Mouse (Mus musculus): Measurements from ENCODE around the gene Urb1.
A peak's percentile ranks its signal among the peaks of the same experiment; 100 is the strongest.
"Not testable (repeated sequence)": the region's sequence is repeated elsewhere in the genome, so short reads cannot be mapped to it uniquely, and the experiment has no call there.

The Urb1 gene

DNA sequence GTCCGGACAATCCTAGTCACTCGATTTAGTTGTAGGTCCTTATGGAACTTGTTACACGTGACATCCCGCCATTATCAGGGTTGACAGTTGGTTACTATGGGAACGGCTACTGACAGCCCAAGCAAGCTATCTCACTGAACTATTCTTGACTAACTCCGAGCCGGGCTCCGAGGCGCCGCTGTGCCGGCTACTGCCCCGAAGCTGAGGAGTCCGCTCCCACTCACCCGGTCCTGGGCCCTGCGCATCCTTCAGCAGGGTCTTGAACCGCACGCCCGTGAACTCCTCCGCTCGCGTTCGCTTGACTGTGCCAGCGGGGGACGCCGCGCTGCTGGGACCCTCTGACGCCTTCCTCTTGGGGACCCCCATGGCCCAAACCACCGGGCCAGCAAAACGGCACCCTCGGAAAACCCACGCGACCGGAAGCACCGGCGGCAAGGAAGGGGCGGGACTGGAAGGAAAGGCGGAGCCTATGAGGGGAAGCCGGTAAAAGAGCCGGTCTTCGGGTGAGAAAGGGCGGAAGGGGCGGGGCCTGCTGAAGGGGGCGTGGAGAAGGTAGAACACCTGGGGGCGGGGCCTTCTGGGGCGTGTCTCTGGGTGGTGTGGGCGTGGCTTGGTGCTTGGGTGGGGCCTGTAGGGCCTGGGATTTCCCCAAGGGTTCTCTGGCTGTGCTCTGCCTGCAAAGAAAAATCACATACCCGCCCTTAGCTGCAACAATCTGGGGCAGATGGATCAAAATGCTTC lies at the start of gene Urb1:
Urb1 (minus strand) TSS at position 439 of the 741 bp plus-strand sequence.
- peak; percentile 100 for DNase-seq (ENCODE audit: low spot score)

DNA sequence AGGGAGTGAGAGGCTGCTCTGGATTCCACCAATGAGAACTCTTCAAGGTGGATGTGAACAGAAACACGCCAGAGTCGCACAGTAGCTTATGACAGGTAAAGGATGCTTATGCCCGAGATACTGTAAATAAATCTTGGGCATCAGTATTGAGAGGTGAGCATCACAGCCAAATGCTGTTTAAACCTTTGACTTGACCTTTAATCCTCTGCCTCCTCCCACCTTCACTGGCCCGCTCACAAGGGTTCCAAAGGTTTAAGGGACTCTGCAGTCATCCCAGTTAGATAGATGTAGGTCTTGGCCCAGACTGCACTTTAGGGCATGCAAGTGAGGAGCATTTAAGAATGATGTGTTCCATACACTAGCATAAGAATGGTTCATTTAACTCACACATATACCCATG lies 48.0 kb upstream of the Urb1 start:
- DNase-seq (ENCODE audit: low spot score) = no peak

DNA sequence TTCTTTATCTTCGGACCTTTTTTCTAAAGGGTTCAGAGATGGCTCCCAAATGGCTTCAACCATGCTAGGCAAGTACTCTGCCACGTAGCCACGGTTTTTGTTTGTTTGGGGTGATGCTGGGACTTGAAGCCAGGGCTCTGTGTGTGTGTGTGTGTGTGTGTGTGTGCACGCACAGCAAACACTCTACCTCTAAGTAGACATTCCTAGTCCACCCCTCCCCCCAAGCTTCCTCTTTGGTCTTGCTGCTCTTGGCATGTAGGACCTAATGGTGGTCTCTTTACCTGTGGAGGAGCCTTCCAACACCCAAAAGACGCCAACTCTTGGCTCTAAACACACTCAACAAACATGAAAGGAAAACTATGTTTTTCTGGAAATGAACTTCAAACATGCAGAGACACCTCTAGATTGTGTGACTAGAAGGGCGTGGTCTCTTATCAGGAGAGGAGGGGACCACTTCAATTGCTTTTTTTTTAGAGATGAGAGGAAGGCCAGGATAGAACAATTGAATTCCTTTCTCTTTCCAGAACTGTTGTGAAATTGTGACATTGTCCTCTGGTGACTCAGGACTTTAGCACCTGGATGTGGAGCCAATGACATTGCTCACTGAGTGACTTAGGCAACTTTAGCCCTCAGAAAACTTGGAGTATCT lies 46.5 kb upstream of the Urb1 start:
- no peak for DNase-seq (ENCODE audit: low spot score)

DNA sequence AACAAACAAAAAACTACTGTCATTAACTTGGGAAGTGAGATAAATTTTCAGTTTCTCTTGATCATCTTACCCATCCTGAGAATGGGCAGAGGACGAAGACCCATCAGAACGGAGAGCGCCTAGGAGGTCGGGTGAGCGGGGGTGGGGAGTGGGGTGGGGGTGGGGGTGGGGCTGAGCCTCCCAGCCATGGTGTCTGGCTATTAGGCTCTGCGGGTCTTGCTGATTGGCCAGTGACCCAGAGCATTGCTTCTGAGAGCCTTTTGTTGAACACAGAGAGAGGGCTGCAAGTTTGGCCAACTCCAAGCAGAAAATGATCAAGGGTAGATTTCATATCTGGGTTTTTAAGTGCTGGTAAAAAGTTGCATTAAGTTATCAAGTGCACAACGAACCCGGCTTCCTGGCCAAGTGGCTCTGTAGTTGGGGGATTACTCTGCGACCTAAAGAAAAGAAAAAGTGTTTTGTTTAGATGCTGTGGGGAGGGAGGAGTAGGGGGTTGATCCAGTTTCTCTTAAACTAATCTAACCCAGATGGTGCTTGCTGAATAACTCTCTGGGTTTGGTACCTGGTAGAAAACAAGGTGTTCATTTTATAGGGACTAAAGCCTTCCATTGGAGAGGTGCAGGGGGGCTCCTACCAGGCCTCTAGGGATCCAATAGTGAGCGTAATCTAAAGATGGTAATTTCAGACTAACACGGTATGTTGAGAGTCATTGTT lies 41.6 kb upstream of the Urb1 start:
- no peak for DNase-seq (ENCODE audit: low spot score)

DNA sequence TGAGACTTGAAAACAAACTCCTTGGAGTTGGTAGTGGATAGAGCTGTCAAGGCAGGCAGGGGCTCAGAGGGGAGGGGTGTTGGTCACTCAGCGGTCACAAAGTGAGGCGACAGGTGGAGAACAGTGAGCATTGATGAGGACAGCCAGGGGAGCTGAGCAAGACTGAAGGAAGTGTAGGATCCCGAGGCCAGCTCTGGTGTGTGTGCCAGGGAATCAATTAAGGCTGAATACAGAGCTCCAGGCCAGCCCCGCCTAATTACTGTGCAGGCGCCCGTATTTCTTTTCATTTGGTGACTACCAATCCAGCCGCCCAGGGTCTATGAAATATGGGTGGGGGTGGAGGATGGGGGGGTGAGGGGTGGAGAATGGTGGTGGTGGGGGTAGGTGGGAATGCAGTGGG lies 40.7 kb upstream of the Urb1 start:
- DNase-seq (ENCODE audit: low spot score) = no peak

DNA sequence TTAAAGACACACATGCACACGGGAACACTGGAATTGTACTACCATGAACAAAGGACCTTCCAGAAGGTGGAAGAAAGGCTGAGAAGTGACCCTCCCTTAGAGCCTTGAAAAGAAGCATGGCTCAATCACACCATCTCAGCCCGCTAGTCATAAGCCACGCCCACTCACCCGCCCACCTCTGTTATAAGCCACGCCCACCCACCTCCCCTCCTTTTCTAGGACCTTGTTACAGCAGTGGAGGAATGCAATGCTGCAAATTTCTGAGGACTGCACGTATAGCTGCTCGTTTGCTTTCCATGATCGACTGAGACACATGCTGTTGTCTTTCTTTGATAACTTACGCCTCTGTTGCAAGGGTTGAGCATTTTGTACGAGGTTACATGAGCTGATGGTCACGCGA lies 39.0 kb upstream of the Urb1 start:
- DNase-seq (ENCODE audit: low spot score) = no peak

DNA sequence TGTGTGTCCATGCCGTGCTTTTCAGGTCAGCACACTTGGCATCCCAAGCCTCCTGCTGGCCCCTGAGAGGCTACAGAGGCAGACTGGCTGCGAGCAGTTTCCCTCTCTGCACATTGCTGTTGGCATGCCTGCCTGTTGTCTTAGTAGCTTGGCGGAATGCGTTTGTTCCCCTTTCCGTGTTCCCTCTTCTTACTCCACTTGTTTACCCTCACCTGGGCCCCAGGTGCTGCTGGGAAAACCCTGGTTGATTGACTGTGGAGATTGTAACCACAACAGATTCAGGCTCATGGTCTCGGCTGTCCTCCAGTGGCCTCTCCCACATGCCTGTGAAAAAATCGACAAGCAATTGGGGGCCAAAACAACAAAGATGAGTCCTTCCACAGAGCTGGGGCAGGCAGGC lies 38.5 kb upstream of the Urb1 start:
- no peak for DNase-seq (ENCODE audit: low spot score)

DNA sequence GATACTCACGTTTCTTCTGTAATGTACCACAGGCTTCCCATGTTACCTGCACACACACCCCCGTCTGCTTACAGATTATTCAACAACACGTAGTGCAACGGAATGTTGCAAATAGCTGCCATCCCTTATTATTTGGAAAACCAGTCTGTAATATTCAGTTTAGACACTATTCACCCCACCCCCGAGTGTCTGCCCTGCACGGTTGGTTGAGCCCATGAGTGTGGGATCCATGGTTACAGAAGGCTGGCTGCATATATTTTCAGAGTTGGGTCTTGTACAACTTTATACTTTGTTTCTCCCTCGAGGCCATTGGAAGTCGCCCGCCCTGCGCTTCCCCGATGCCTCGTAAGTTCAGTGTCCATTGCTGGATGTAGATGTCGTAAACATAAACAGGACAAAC lies 35.4 kb upstream of the Urb1 start:
- no peak for DNase-seq (ENCODE audit: low spot score)

DNA sequence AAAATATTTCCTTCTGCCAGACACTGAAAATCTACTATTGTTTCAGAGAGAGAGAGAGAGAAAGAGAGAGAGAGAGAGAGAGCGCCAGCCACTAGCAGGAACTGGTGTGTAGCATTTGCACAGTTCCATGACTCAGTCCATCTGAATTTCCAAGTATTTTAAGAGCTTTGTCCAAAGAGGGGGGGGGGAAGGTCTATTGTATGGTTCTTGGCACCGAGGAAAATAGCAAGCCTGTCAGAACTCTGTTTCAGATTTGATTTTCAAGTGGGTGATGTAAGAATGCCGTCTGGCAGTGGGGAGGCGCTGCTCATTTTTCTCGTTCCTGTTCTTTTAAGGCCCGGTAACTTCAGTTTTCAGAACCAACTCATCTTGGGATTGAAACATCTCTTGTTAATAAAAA lies 34.8 kb upstream of the Urb1 start:
- DNase-seq (ENCODE audit: low spot score) = no peak

DNA sequence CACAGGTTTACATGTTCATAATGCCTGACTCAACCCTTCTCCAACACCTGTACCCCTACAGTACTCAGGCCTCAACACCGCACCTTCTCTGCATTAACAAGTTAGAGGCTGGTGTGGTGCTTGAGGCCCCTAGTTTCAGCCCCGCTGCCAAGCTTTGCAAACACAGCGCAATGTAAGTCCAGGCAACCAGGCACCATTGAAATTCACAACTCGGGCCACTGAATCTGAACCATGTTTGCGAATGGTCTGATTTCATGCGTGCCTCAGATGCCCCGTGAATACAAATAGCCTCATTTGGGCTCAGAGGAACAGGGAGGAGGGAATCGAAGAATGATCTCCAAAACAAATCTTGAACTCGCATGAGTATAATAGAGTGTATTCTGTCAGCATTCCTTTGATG lies 32.0 kb upstream of the Urb1 start:
- no peak for DNase-seq (ENCODE audit: low spot score)

DNA sequence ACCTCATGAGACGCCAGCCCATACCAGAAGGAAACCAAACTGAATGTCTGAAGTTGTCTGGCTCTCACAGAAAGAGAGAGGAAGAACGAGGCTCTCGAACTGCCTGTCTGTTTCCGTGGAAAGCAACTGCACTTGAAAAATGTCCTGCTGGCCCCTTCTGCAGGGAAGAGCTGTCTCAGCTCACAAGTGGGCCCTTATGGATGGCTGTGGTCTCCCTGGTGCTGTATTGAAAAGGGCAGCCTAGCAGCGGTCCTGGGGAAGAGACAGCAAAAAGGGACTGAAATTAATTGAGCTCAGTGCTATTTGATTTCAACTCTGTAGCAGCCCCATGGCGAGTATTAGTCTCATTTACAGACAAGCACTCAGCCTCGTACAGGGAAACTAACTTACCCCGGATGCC lies 27.2 kb upstream of the Urb1 start:
- DNase-seq (ENCODE audit: low spot score) = no peak

DNA sequence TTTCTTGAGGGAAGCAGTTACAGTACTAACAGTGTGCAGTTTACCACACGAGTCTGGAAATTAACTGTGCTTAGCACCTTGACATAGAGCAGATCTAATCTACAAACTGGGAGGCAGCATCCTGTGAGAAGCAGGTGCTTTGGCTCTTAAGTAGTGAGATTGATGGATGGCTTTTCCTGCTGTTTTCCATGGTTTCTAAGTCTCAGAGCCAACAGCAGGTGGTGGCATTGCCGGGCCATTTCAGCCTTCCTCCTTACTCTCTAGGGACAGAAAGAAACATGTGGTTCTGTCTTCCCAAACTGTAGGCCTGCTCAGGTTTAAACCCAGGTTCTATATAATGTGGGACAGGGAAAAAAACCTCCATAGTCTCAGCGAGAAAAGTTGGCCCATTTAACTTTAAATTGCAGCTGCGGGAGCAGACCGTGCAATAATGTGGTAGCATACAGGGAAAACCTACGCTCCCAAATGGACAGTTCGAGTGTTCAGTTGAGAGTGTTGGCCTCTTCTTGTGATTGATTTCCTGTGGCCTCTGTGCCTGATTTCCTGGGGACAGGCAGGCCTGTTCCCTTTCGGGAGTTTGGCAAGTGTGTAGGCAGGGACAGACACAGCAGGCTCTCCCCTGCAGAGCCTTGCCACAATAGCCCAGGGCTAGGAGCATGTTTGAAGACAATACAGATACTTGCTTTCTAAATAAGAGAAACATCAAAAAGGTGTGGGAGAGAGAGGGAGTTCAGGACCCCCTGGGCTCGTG lies 23.0 kb upstream of the Urb1 start:
- no peak for DNase-seq (ENCODE audit: low spot score)

DNA sequence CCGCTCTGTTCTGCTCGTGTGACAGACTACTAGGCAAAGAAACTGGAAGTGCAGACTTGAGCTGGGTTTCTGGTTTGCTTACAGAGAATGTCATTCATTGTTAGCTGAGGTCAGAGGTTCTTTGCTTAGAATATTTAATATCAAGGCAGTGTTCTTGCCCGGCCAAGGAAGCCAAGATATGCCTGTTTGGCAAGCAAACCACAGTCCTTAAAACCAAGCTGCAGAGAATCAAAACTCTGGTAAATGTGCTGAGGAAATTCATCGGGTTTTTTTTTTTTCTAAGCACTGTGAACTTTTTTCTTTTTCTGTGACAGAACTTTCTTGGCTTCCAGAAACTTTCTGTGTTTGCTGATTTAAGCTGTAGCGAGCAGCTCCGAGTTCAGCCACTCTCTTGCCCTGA lies 22.3 kb upstream of the Urb1 start:
- DNase-seq (ENCODE audit: low spot score) = no peak

DNA sequence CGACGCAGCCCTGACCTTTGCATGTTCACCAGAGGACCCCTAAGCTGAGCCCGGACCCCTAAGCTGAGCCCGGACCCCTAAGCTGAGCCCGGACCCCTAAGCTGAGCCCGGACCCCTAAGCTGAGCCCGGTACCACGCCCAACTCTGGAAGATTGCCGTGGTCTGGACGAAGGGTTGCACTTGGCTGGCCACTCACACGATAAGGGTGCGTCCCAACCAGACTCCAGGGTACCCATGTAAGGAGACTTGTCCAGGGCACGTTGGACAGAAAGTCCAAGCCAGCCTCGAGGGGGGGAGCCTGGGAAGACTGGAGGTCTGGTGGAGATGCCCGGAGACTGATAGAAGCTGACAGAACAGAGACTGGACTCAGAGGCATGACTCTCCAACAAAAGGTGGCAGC lies 21.5 kb upstream of the Urb1 start:
- DNase-seq (ENCODE audit: low spot score) = no peak

DNA sequence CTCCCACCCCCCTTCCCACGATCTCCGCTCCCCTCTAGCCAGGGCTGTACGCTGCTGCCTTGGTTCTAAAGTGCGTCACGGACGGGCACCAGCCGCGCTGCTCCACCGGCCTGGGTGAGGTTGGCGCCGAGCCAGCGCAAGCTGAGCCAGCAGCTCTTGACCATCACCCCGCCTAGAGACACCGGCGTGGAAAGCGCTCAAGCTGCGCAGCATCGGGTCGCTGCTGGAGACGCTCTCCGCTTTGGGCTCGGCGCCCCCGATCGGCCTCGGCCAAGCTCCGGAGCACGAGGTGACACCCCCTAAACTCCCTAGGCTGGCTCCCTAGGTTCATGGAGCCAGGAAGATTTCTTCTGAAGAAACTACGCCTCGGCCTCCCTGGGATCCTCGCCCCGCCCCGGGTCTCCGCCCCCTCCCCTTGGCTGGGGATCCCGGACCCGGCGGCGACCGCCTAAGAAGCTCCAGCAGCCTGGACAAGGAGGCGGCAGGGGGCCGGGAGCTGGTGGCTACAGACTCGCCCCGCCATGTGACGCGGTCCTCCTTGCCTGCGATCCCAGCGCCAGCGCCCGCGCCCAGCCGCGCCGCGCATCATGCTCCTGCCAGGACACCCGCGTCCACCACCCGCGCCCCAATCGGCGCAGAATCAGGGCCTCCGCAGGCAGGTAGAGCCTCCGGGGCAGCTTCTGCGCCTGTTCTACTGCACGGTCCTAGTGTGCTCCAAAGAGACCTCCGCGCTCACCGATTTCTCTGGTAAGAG lies 20.6 kb upstream of the Urb1 start:
- peak; percentile 70 for DNase-seq (ENCODE audit: low spot score)

DNA sequence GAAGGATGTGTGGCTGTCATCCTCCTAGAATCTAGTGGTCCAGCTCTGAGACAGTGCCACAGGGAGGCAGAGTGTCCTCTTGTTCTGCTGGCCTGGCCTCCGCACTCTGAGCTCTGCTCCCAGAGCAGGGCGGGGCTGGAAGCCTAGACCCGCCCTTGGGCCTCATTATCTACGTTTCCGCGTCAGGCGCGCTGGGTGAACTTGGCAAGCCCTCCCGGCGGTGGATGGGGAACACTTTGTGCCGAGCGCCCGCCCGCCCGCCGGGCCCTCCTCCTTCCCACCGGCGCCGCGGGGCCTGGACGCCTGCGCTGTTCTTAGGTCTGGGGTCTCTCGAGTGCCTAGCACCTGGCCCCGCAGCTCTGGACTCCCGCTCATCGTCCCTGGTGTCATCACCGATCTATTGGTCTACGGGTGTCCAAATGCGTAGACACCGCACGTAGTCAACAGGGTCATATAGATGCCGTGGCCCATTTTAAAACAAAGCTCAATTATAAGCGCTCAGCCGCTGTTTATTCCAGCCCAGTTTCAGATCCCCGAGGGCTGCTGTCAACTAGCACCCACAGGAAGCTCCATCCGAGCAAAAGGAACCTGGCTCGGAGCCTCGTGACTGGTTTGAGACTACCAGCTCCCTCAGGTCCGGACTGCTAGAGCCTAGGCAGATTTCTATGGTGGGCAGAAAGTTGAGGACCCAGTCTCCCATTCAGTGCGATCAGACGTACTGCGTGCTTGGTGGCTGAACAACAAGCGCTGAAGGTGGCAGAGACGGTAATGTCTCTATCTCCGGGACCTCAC lies 19.9 kb upstream of the Urb1 start:
- DNase-seq (ENCODE audit: low spot score) = peak; percentile 74

DNA sequence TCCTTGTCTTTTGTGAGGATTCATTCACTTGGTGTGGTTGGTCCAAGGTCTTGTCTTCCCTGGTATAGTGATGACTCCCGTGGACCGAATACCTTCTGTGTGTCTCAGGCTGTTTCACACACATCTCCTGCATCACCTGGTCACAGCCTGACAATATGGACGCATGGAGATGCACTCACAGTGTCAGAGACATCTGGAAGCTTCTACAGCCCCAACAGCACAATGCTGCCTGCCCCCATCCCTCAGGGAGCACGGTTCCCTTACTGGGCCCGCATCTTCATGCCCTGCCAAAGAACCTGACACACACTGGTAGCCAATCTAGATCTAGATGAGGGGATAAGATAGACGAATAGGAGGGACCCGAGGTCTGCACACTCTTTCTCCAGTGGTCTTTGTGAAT lies 18.9 kb upstream of the Urb1 start:
- DNase-seq (ENCODE audit: low spot score) = no peak

DNA sequence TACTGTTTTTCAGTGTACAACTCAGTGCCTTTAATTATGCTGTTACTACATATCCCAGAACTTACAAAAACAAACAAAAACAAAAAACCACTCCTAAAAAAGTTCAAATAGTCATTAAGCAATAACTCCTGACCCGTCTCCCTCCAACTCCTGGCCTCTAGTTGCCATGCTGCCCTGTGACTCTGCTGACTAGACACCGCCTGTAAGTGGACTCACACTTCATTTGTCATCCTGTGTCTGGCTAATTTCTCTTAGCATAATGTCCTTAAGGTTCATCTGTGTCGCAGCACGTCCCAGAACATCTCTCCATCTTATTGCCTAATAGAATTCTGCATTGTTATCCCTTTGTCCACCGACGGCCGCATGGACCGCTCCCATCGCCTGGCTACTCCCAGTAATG lies 17.3 kb upstream of the Urb1 start:
- no peak for DNase-seq (ENCODE audit: low spot score)

DNA sequence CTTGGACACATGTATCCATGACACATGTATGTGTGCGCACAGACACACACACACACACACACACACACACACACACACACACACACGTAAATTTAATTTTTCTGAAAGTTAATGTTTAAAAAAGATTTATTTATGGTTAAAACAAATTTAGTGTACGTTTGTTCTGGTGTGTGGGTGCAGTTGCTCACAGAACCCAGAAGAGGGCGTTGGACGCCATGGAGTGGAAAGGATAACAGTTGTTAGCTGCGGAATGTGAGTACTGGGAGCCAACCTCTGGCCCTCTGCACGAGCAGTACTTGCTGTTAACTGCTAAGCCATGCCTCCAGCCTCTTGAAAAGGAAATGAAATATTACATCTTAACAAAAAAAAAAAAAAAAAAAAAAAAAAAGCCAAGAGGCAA lies 16.2 kb upstream of the Urb1 start, which contains the start of gene Eva1c:
Eva1c (plus strand) TSS at position 263 of the 400 bp plus-strand sequence.
- DNase-seq (ENCODE audit: low spot score) = no peak

DNA sequence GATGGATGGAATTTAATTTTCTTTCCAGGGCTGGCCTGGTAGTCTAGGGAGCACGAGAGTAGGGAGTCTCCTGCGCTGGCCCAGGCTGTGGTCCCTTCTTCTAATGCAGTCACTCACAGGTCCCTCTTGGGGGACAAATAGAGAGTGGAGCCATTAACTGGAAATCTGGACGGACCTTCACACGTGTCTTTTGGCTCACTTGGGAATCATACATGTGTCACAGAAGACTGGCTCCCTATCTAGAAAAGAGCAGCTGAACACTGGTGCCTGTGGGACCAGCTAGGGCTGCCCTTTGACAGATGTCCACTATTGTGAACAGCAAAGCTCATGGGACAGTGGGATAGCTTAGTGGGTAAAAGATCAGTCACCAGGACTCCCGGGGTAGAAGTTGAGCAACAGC lies 15.8 kb upstream of the Urb1 start:
- no peak for DNase-seq (ENCODE audit: low spot score)

DNA sequence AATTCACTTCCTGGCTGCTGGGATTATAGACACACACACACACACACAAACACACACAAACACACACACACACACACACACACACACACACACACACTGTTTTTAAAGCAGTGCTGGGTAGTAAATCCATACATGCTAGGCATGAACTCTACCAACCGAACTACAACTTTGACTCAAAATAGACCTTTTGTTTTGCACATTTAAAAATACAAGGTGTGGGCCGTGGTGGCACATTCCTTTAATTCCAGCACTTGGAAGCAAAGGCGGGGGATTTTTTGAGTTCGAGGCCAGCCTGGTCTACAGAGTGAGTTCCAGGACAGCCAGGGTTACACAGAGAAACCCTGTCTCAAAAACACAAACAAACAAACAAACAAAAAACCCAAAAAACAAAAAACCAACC lies 13.8 kb upstream of the Urb1 start:
- not testable (repeated sequence) for DNase-seq (ENCODE audit: low spot score)

Measured in urinary bladder, postnatal 25 days (tissue).